Mouse (Mus musculus) left cerebral cortex, adult 6 months (tissue): ENCODE data around the gene Bptf. TPM values are rescaled to one million over a fixed set of nuclear protein-coding genes. Genes with fewer than 3 reads are reported as not detected.

ENCODE experiments used
- long read RNA-seq, 2 experiments: library from polyadenylated mRNA; unstranded; transcript quantifications; one replicate each; pipeline ENCODE4 v2.0.0; 2019 to 2020
- polyA plus RNA-seq: library from polyadenylated mRNA; unstranded; fragments of <200 nt; fragmentation: Nextera tagmentation; gene quantifications from 2 replicates; pipeline ENCODE4 v1.2.3, GENCODE M21; 2021

Gene Bptf
- polyA plus RNA-seq: 5.6 and 7.2 TPM in 2 replicates
- long read RNA-seq, experiment 1, partial matches to known transcripts: 4 of 25 reads
- long read RNA-seq, experiment 1, other reads (novel, unspliced or antisense): 19 of 25 reads
- long read RNA-seq, experiment 2, partial matches to known transcripts: 19 of 28 reads
- long read RNA-seq, experiment 2, other reads (novel, unspliced or antisense): 9 of 28 reads

DNA sequence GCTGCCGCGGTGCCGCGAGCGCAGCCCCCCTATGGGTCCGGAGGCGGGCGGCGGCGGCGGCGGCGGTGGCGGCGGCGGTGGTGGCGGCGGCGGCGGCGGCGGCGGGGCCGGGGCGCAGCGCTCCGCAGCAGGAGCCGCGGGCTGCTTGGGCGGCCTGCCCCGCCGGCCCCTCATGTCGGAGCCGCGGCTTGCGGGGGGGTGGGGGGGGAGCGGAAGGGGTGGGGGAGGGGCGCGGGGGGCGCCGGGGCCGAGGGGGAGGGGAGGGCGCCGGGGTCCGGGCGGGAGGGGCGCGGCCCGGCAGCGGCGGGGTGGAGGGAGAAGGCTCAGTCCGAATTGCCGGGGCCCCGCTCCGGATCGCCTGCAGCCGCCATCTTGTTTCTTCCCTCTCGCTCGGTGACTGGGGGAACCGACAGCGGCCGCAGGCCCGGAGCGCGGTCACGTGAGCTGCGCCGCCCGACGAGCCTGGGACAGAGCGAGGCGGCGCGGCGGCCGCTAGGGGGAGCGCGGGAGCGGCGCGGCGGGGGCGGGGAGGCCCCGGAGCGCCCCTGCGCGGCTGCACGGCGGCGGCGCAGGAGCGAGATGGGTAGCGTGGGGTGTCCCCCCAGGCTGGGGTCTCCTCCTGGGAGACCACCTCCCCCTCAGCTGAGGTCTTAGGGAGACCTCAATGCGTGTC, at the start of gene Bptf:
Gene Bptf, minus strand, starts transcription at position 379 of the 673 bp plus-strand sequence.

GRCm38 (mm10) chr11:107025411-107026321, 106.3 kb downstream of the Bptf start, which contains the start of gene 1810010H24Rik:
TSS of gene 1810010H24Rik (plus strand) at chr11:107025681.

DNA sequence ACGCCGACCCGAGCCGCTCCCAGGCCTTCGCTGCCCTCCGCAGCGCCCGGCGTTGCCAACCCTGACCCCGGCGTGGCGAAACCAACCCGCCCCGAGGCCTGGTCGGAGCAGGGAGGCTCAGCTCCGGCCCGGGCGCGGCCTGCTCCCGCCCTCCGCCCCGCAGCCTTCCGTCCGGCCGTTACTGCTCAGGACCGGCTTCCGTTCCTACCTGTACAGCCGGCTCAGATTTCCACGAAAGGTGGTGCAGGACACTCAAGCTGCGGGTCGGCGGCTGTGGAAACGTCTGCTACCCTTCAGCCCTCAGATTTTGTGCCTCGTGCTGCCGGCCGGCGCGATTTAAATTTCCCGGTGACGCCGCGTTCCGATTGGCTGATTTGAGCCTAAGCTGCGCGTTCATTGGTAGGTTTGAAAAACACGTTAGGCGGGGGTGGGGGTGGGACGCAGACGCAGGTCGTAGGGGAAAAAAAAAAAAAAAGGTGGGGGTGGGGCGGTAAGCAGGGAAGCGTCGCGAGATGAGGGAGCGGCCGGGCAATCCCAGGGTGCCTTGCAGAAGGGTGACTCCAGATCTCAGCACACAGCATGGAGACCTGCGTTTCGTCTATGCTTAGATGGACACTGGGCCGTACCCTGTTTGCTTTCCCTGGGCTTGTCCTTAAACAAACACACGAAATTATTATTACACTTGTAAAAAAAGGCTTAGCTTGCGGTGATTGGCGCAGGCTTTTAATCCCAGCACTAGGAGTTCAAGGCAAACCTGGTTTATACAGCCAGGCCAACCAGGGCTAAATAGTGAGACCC, 132.6 kb downstream of the Bptf start, which contains the start of gene Kpna2:
Gene Kpna2, minus strand, starts transcription at position 391 of the 798 bp plus-strand sequence.

Other genes with a start within 250 kb of the Bptf start
- gene Smurf2, start 211.4 kb downstream of the Bptf start, polyA plus RNA-seq: 2.7 and 3.1 TPM in 2 replicates
- 28.5 and 35.6 TPM in 2 replicates for gene Kpna2, start 132.6 kb downstream of the Bptf start, polyA plus RNA-seq
- gene 1810010H24Rik, start 106.4 kb downstream of the Bptf start, polyA plus RNA-seq: 3.4 and 9.1 TPM in 2 replicates
- gene Nol11, start 57.3 kb upstream of the Bptf start, polyA plus RNA-seq: 10.8 and 14.3 TPM in 2 replicates